In genomic region chr5:72920416-72920815, GRCm38 (mm10) we compare ENCODE assay signal across 25 mouse cellular contexts. TPM values are rescaled to one million over a fixed set of nuclear protein-coding genes. Genes with fewer than 3 reads are reported as not detected.
"Had no signal": no experiment of that assay in that cellular context is flagged by ENCODE, and none has a peak within 500 bp of the region (broad histone marks: within the 10 kb centered on the region; RNA-seq: fewer than 3 reads in every experiment).

No protein-coding gene starts in this region.

- H3K27me3 ChIP-seq: midbrain, embryonic 12.5 days; neural tube, embryonic 13.5 days; neural tube, embryonic 15.5 days had no signal

- ATAC-seq: midbrain, embryonic 16.5 days had no signal

- DNase-seq: lung, embryonic 14.5 days; lung, postnatal 10 days; lung, postnatal 4 days; midbrain, embryonic 14.5 days; retina, postnatal 1 day; right cerebral cortex, adult 18-20 months; right cerebral cortex, postnatal 25 days; right cerebral cortex, postnatal 4 days; spleen, adult 18-20 months; thymus, adult 18-20 months; thymus, postnatal 14 days; thymus, postnatal 4 days had no signal

- H3K4me3 ChIP-seq: midbrain, embryonic 10.5 days; midbrain, embryonic 12.5 days; myocyte; neural tube, embryonic 13.5 days; neural tube, embryonic 15.5 days had no signal

- H3K4me2 ChIP-seq: lung, embryonic 14.5 days; midbrain, embryonic 12.5 days; neural tube, embryonic 13.5 days; neural tube, embryonic 15.5 days had no signal

- H3K9me3 ChIP-seq: midbrain, embryonic 10.5 days; midbrain, embryonic 12.5 days; neural tube, embryonic 13.5 days; neural tube, embryonic 15.5 days had no signal

- H3K36me3 ChIP-seq: midbrain, embryonic 12.5 days; neural tube, embryonic 13.5 days; neural tube, embryonic 15.5 days had no signal

- H3K27ac ChIP-seq: midbrain, embryonic 10.5 days; midbrain, embryonic 12.5 days; neural tube, embryonic 13.5 days; neural tube, embryonic 15.5 days had no signal

- H3K9ac ChIP-seq: lung, embryonic 14.5 days; midbrain, embryonic 12.5 days; neural tube, embryonic 13.5 days; neural tube, embryonic 15.5 days had no signal

RNA-seq across cellular contexts. Expression of gene Gm10135, which starts 54.1 kb away (rescaled TPM):
- polyA plus RNA-seq: lung, embryonic 14.5 days; lung, embryonic 16.5 days; midbrain, embryonic 10.5 days; midbrain, embryonic 12.5 days; midbrain, embryonic 14.5 days; midbrain, embryonic 16.5 days; myocyte; neural tube, embryonic 11.5 days; neural tube, embryonic 13.5 days; neural tube, embryonic 15.5 days; small intestine, adult 2 months; stomach, embryonic 14.5 days; stomach, embryonic 16.5 days; thymus, postnatal 0 days; urinary bladder, adult 2 months had no signal
